Mouse (Mus musculus): Measurements from ENCODE around the gene Insig2. TPM values are rescaled to one million over a fixed set of nuclear protein-coding genes. Genes with fewer than 3 reads are reported as not detected.

The Insig2 gene
- polyA plus RNA-seq (2015; fragmentation: Nextera tagmentation; extraction: Ambion mirVana) = 47.2 and 54.3 TPM in 2 replicates

DNA sequence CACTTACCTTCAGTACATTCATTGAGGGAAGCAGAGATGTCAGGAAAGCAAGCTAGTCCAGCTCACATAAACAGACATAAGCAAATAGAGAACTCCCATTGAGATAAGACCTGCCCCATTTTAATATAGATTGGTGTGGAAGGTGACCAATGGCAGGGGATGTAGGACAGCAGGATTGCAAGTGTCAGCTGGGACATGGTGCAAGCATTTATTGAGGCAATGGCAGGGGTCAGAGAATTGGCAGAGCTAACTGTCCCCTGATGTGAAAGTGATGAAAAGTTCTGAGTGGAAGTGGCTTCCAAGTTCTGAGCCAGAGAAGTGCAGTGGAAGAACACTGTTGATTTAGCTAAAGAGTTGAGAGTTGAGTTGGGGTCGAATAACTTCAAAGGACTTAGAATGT, at the start of gene Insig2:
TSS of gene Insig2 (minus strand) at position 105 of the 400 bp plus-strand sequence.

Other genes starting within 250 kb of the Insig2 start
- 6.3 and 6.8 TPM in 2 replicates for gene Ccdc93, start 98.5 kb upstream of the Insig2 start, polyA plus RNA-seq (2015; fragmentation: Nextera tagmentation; extraction: Ambion mirVana)
- gene Htr5b, start 195.9 kb upstream of the Insig2 start, polyA plus RNA-seq (2015; fragmentation: Nextera tagmentation; extraction: Ambion mirVana) = not detected in 2 replicates
- gene Ddx18, start 235.4 kb upstream of the Insig2 start, polyA plus RNA-seq (2015; fragmentation: Nextera tagmentation; extraction: Ambion mirVana) = 26.0 and 29.7 TPM in 2 replicates

Data from skeletal muscle tissue, postnatal 0 days (tissue).